Mouse (Mus musculus) embryonic facial prominence, embryonic 11.5 days (tissue): ENCODE measurements around the gene Rtp2. TPM values are rescaled to one million over a fixed set of nuclear protein-coding genes. Genes with fewer than 3 reads are reported as not detected.

Experiments used
- ATAC-seq: fragments of 200-750 bp; cut with Nextera tagmentation; replicated peaks from 2 replicates; pipeline ENCODE4 v1.8.0; 2017; ENCODE audit warnings: low read depth; ENCODE audit not compliant: insufficient number of reproducible peaks, low FRiP score, low TSS enrichment
- DNase-seq: peaks from one replicate; pipeline ENCODE4 v3.0.0-alpha.2; 2015; ENCODE audit warnings: low spot score
- H3K27ac ChIP-seq: fragments of 300-500 bp; sonication (generic); replicated peaks from 2 replicates; pipeline ENCODE4 v1.5.1; 2014; ENCODE audit warnings: mild to moderate bottlenecking, low read depth, low read length, control low read depth
- H3K27me3 ChIP-seq: fragments of 300-500 bp; sonication (generic); 2 replicates; pipeline ENCODE4 v1.6.1; 2014; ENCODE audit warnings: mild to moderate bottlenecking, low read length, moderate library complexity, mixed read lengths; ENCODE audit not compliant: control insufficient read depth, insufficient read depth
- H3K36me3 ChIP-seq: fragments of 300-500 bp; sonication (generic); replicated peaks from 2 replicates; pipeline ENCODE4 v1.6.1; 2014; ENCODE audit warnings: low read depth, mild to moderate bottlenecking, low read length, moderate library complexity, mixed read lengths; ENCODE audit not compliant: control insufficient read depth, insufficient read depth
- H3K4me1 ChIP-seq: fragments of 300-500 bp; sonication (generic); 2 replicates; pipeline ENCODE4 v1.6.1; 2014; ENCODE audit warnings: low read length, mixed read lengths; ENCODE audit not compliant: control insufficient read depth, insufficient read depth
- H3K4me2 ChIP-seq: fragments of 300-500 bp; sonication (generic); 2 replicates; pipeline ENCODE4 v1.6.1; 2014; ENCODE audit warnings: low read depth, mild to moderate bottlenecking, control low read depth, low read length, moderate library complexity
- H3K4me3 ChIP-seq: fragments of 300-500 bp; sonication (generic); 2 replicates; pipeline ENCODE4 v1.5.1; 2014; ENCODE audit warnings: low read depth, low read length, control low read depth
- H3K9ac ChIP-seq: fragments of 300-500 bp; sonication (generic); replicated peaks from 2 replicates; pipeline ENCODE4 v1.6.1; 2014; ENCODE audit warnings: mild to moderate bottlenecking, control low read depth, low read length
- H3K9me3 ChIP-seq: fragments of 300-500 bp; sonication (generic); replicated peaks from 2 replicates; pipeline ENCODE4 v1.6.1; 2016; ENCODE audit warnings: mild to moderate bottlenecking, low read length, inconsistent platforms, mixed read lengths; ENCODE audit not compliant: control insufficient read depth
- WGBS: fragments of 180-500 bp; shearing (Covaris S2); extraction: QIAGEN DNeasy Blood & Tissue Kit; methylation state at CpG from one replicate; pipeline ENCODE4 v1.1.7; 2014; 5-methylcytosine and 5-hydroxymethylcytosine counted together
- polyA plus RNA-seq: library from polyadenylated mRNA; unstranded; fragments of >200 nt; fragmentation: Nextera tagmentation; extraction: Ambion mirVana; gene quantifications from 2 replicates; pipeline ENCODE4 v1.2.1, GENCODE M21; 2014

The Rtp2 gene
- polyA plus RNA-seq, 1 experiment from 2014 or later: not detected

- no peak for ATAC-seq
- DNase-seq: no peak
- Histone ChIP-seq H3K9me3 (no peaks in the 10 kb centered on the region), H3K4me2 (no peak overlapping the region), H3K9ac (no peak overlapping the region), H3K4me3 (no peak overlapping the region), H3K4me1 (no peaks in the 10 kb centered on the region), H3K27ac (no peak overlapping the region), H3K36me3 (no peaks in the 10 kb centered on the region), H3K27me3 (no peaks in the 10 kb centered on the region)
- 68% methylated on average over 2 of the region's 2 CpGs for WGBS
Observed at GRCm38 (mm10) chr16:23934397-23934796, 2.2 kb upstream of the Rtp2 start.

- Histone ChIP-seq H3K4me3 (no peak overlapping the region), H3K27me3 (no peaks in the 10 kb centered on the region), H3K4me1 (no peaks in the 10 kb centered on the region), H3K27ac (no peak overlapping the region), H3K4me2 (no peak overlapping the region), H3K36me3 (no peaks in the 10 kb centered on the region), H3K9me3 (no peaks in the 10 kb centered on the region), H3K9ac (no peak overlapping the region)
- 84% methylated on average over 18 of the region's 18 CpGs for WGBS
- DNase-seq (no peak), ATAC-seq (no peak)
Observed at GRCm38 (mm10) chr16:23931275-23931674, 919 bp downstream of the Rtp2 start.

GRCm38 (mm10) chr16:23930426-23931073, 1.6 kb downstream of the Rtp2 start:
- Histone ChIP-seq H3K27ac (no peak overlapping the region), H3K4me3 (no peak overlapping the region), H3K4me2 (no peak overlapping the region), H3K36me3 (no peaks in the 10 kb centered on the region), H3K9ac (no peak overlapping the region), H3K4me1 (no peaks in the 10 kb centered on the region), H3K9me3 (no peaks in the 10 kb centered on the region), H3K27me3 (no peaks in the 10 kb centered on the region)
- ATAC-seq: no peak
- no peak for DNase-seq
- WGBS: 88% methylated on average over 3 of the region's 3 CpGs

- 92% methylated on average over 33 of the region's 33 CpGs for WGBS
- H3K4me1 ChIP-seq: no peaks in the 10 kb centered on the region
- no peak overlapping the region for H3K27ac ChIP-seq
- no peak for DNase-seq
- no peaks in the 10 kb centered on the region for H3K27me3 ChIP-seq
- ATAC-seq: no peak
- no peaks in the 10 kb centered on the region for H3K9me3 ChIP-seq
- H3K4me3 ChIP-seq: no peak overlapping the region
- H3K9ac ChIP-seq: no peak overlapping the region
- no peak overlapping the region for H3K4me2 ChIP-seq
- no peaks in the 10 kb centered on the region for H3K36me3 ChIP-seq
Observed at GRCm38 (mm10) chr16:23927301-23928114, 4.7 kb downstream of the Rtp2 start.

- 82% methylated on average over 1 of the region's 1 CpGs for WGBS
- H3K36me3 ChIP-seq: no peaks in the 10 kb centered on the region
- H3K9ac ChIP-seq: no peak overlapping the region
- no peaks in the 10 kb centered on the region for H3K27me3 ChIP-seq
- no peak overlapping the region for H3K4me3 ChIP-seq
- no peak overlapping the region for H3K4me2 ChIP-seq
- no peak for ATAC-seq
- no peaks in the 10 kb centered on the region for H3K9me3 ChIP-seq
- no peak overlapping the region for H3K27ac ChIP-seq
- no peaks in the 10 kb centered on the region for H3K4me1 ChIP-seq
- DNase-seq: no peak
Observed at GRCm38 (mm10) chr16:23922906-23923305, 9.3 kb downstream of the Rtp2 start.

- DNase-seq: no peak
Observed at GRCm38 (mm10) chr16:23921697-23922096, 10.5 kb downstream of the Rtp2 start.

GRCm38 (mm10) chr16:23919418-23919817, 12.8 kb downstream of the Rtp2 start:
- DNase-seq (no peak), ATAC-seq (no peak)
- H3K9ac ChIP-seq: no peak overlapping the region
- no peaks in the 10 kb centered on the region for H3K27me3 ChIP-seq
- no peaks in the 10 kb centered on the region for H3K9me3 ChIP-seq
- H3K4me1 ChIP-seq: no peaks in the 10 kb centered on the region
- whole genome bisulfite sequencing: 75% methylated on average over 2 of the region's 2 CpGs
- H3K27ac ChIP-seq: no peak overlapping the region
- H3K4me2 ChIP-seq: no peak overlapping the region
- H3K4me3 ChIP-seq: no peak overlapping the region
- no peaks in the 10 kb centered on the region for H3K36me3 ChIP-seq

More at GRCm38 (mm10) chr16:23921697-23922096, 10.5 kb downstream of the Rtp2 start:
- no peak overlapping the region for H3K9ac ChIP-seq
- no peaks in the 10 kb centered on the region for H3K36me3 ChIP-seq
- no peaks in the 10 kb centered on the region for H3K4me1 ChIP-seq
- ATAC-seq: no peak
- no peak overlapping the region for H3K27ac ChIP-seq
- no peak overlapping the region for H3K4me2 ChIP-seq
- H3K27me3 ChIP-seq: no peaks in the 10 kb centered on the region
- 66% methylated on average over 5 of the region's 5 CpGs for WGBS
- no peaks in the 10 kb centered on the region for H3K9me3 ChIP-seq
- no peak overlapping the region for H3K4me3 ChIP-seq

- DNase-seq (no peak), ATAC-seq (no peak)
- Histone ChIP-seq H3K4me1 (no peaks in the 10 kb centered on the region), H3K9me3 (no peaks in the 10 kb centered on the region), H3K9ac (no peak overlapping the region), H3K27ac (no peak overlapping the region), H3K36me3 (no peaks in the 10 kb centered on the region), H3K27me3 (no peaks in the 10 kb centered on the region), H3K4me3 (no peak overlapping the region), H3K4me2 (no peak overlapping the region)
- WGBS: 63% methylated on average over 3 of the region's 3 CpGs
Observed at GRCm38 (mm10) chr16:23913401-23913800, 18.8 kb downstream of the Rtp2 start.
